Mouse (Mus musculus): ENCODE measurements around the gene Fasl.
A peak's percentile ranks its signal among the peaks of the same experiment; 100 is the strongest.

DNA sequence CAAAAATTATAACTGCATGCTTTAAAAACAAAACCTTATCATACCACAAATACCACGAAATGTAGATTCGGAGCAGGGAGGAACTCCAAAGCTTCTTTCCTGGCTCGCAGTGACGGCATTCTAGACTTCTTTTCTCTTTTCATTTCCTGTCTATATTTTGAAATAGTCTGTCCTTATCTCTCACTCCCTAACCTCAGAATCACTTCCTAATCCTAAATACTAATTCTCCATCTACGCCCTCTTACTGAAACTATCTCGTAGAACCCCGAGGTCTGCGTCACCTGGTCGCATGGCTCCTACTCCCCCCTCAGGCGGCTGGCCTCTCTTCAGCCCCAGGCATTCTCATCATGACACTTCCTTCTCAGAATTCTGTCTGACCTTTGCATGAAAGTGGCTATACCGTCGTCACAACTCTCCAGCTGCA, 21.2 kb downstream of the Fasl start:
- TF ChIP-seq CTCF (IDR thresholded peaks at IDR 0.05; ENCODE audit: low read depth), result 0 out of 2 replicates have a peak, but pooled peaks have one; percentile 11
- no peak for TF ChIP-seq EP300 (IDR thresholded peaks at IDR 0.05; ENCODE audit: low read depth)

All from liver, postnatal 0 days (tissue).